Mouse (Mus musculus) ES-Bruce4 (cell line): ENCODE measurements around the gene Med15.

Experiments
- CTCF ChIP-seq: IDR thresholded peaks from one replicate; pipeline ENCODE4 v1.8.1; 2011; ENCODE audit warnings: low read depth, low read length
- POLR2A ChIP-seq: IDR thresholded peaks from one replicate; pipeline ENCODE4 v1.8.1; 2011; ENCODE audit warnings: low read length; ENCODE audit not compliant: insufficient read depth

DNA sequence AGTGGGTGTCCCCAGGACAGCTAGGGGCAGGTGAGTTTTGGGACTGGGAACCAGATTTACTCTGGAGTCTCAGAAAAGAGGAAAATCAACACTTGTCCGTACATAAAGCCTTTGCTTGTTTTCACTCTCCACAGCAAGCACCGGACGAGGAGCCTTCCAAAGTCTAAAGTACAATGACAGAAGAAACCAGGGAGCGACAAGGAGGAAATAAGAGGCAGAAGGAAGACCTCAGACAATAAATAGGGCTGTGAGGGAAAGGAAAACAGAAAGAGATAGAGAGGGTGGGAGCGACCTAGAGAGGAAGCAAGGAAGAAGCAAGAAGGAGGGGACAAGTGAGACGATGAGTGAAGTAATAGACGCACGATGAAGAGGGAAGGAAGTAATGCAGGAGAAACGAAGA is 26.2 kb upstream of the Med15 start:
- TF ChIP-seq CTCF, result no peak
- TF ChIP-seq POLR2A, result no peak
